Mouse (Mus musculus) erythroblast, embryonic 14.5 days (primary cell): ENCODE data around the gene Prrt1.

ENCODE experiments used
- GATA1 ChIP-seq: IDR thresholded peaks from 2 replicates; pipeline ENCODE4 v1.6.1; 2012; ENCODE audit warnings: low read length, inconsistent platforms, mixed read lengths
- TAL1 ChIP-seq: IDR thresholded peaks from 3 replicates; pipeline ENCODE4 v1.6.1; 2012; ENCODE audit warnings: low read length, inconsistent platforms, mixed read lengths

- no peak for TF ChIP-seq GATA1
- TF ChIP-seq TAL1, result no peak
These were observed 27.3 kb downstream of the Prrt1 start for GRCm38 (mm10) chr17:34656666-34657065.
